Mouse (Mus musculus) liver, postnatal 0 days (tissue): ENCODE results near the gene Prr15.

Source experiments
- CTCF ChIP-seq: sonication (generic); IDR thresholded peaks from 2 replicates; pipeline ENCODE4 v1.5.1; 2016; ENCODE audit warnings: antibody characterized with exemption, low read depth
- EP300 ChIP-seq: IDR thresholded peaks from 2 replicates; pipeline ENCODE4 v1.6.1; 2016; ENCODE audit warnings: antibody characterized with exemption, low read depth, mild to moderate bottlenecking

GRCm38 (mm10) chr6:54280248-54280647 is 45.4 kb upstream of the Prr15 start:
- TF ChIP-seq CTCF (no peak), EP300 (no peak)
